Mouse (Mus musculus) induced T-regulatory cell, adult 2 months (primary cell): ENCODE results near the gene Tshz2.
"Not testable (repeated sequence)": the region's sequence is repeated elsewhere in the genome, so short reads cannot be mapped to it uniquely, and the experiment has no call there.

Experiments used
- DNase-seq: peaks from one replicate; pipeline ENCODE4 v3.0.0-alpha.2; 2012; ENCODE audit warnings: low read depth

The Tshz2 gene

GRCm38 (mm10) chr2:169812940-169813339, 180.1 kb downstream of the Tshz2 start:
- no peak for DNase-seq

- no peak for DNase-seq
These were observed 181.5 kb downstream of the Tshz2 start for GRCm38 (mm10) chr2:169814351-169814750.

- no peak for DNase-seq
These were observed 181.9 kb downstream of the Tshz2 start for GRCm38 (mm10) chr2:169814757-169815156.

DNA sequence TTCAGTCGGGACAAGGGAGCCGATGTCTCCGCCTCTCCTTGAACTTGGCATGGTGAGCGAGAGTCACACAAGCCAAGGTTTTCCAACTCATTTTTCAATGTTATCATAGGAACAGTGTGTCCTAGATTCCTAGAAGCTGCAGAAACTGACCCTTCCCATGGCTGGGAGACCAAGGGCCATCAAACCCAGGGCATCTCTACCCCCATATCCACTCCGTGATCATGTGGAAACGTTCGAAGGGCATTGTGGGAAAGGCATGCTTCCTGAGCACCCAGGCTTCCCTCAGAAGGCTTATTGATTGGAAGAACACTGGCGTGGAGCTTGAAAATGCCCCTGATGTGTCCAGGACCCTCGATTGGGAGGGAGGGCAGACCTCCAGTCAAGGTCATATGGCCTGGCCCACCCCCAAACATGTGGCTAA, 188.2 kb downstream of the Tshz2 start:
- DNase-seq: no peak

GRCm38 (mm10) chr2:169825908-169826307, 193.1 kb downstream of the Tshz2 start:
- no peak for DNase-seq

DNA sequence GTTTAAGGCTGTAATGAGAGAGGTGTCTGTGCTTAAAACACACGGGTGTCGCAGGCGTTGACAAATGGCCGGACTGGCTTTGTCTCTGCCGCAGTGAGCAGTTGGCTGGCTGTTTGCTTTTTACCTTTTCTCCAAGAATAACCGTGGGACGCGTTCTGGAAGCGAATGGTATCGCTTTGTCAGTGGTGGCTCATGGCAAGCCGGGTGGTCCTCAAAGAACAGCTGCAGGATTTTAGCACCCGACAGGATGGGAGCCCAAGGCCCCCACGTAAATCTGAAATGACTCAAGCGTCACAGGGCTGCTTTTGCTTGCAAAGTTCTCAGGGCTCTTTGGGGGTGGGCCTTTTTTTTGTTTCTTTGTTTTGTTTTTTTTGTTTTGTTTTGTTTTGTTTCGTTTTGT, 193.5 kb downstream of the Tshz2 start:
- no peak for DNase-seq

GRCm38 (mm10) chr2:169826833-169827232, 194.0 kb downstream of the Tshz2 start:
- DNase-seq: no peak

DNA sequence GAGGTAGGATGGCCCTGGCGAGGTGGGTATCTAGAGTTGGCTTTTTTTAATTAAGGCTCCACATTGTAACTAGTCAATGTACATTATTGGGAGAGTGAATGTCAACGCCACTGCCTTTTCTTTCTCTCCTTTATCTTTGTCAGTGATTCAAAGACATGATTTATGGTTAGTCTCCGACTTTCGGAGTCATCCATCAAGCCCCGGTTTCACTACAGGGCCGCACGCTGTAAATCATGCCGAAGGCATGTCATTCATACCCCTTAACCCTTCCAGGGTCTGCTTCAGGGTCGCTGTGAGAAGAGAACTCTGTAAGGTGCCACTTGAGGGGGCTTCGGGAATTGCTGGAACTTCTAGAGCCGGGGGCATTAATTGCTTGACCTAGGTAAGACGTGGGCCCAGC, 199.4 kb downstream of the Tshz2 start:
- DNase-seq: no peak

DNA sequence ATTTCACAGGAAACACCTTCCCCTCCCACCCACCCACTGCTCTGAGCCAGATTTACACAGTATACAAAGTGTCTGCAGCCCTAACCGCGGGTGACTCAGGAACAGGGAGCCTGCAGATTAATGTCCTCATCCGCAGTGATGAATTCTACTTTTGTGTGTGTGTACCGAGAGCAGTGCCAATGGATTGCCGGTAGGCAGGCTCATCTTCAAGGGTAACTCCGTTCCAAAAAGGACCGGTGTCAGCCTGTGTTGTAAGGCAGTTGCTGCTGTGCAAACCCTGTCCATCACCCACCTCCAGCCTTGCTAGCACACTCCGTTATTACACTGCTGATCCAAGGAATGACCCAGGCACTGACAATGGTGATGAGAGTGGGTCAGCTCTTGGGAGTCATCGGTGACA, 200.8 kb downstream of the Tshz2 start:
- no peak for DNase-seq

- DNase-seq: no peak
These were observed 201.8 kb downstream of the Tshz2 start for GRCm38 (mm10) chr2:169834602-169835001.

GRCm38 (mm10) chr2:169837031-169837605, 204.3 kb downstream of the Tshz2 start:
- no peak for DNase-seq

DNA sequence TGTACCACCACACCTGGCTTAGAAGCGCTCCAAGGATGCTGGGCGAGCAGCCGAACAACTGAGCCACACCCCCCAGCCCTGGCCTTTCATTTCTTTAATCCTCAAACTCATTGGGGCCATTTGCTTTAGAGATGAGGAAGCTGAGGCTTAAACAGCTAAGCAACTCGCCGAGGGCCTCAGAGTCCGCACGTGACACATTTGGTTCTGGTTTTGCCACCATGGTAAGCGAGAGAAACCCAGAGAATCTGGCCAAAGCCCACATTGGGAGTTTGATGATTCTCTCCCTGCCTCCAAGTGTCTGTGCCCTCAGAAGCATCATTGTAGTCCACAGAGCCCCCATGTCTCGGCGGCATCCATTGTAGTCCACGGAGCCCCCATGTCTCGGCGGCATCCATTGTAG, 205.7 kb downstream of the Tshz2 start:
- DNase-seq: no peak

DNA sequence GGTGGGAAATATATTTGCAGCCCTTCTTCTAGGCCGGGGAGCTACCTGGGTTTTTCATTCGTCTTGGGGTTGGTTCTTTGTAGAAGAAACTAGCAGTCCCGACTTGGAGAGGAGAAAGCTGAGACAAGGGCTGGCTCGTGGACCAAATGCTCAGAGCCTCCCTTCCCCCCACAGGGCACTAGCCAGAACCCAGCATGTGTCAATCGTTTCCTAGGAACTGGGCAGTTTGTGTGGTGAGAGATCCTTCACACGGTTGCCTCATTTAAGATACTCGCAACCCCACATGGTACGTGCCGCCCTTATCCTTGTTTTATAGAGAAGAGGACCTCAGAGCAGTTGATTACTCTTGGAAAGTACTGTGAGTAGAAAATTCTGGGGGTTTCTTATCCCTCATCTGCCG, 208.6 kb downstream of the Tshz2 start:
- DNase-seq: no peak

GRCm38 (mm10) chr2:169842494-169842893, 209.7 kb downstream of the Tshz2 start:
- no peak for DNase-seq

- no peak for DNase-seq
These were observed 210.7 kb downstream of the Tshz2 start for GRCm38 (mm10) chr2:169843553-169843952.

- peak; percentile 4 for DNase-seq
These were observed 216.3 kb downstream of the Tshz2 start for GRCm38 (mm10) chr2:169849077-169849476.

DNA sequence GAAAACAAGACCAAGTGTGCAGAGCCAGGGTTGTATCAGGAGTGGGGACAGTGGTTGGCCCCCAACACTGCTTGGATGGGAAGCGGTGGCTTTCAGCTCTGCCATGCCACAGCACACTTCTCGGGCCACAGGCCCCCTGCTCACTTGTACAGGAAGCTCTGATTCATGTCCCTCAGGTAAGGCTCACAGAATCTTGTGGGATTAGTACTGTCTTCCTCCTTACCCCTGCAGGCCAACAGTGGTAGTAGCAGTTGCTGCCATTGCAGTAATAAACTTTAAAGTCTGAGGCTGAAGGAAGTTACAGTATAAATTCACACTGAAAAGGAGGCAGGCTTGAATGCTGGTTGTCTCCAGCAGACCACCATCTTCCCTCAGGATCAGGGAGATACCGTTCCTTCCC, 216.7 kb downstream of the Tshz2 start:
- peak; percentile 3 for DNase-seq

GRCm38 (mm10) chr2:169851606-169852005, 218.8 kb downstream of the Tshz2 start:
- no peak for DNase-seq

DNA sequence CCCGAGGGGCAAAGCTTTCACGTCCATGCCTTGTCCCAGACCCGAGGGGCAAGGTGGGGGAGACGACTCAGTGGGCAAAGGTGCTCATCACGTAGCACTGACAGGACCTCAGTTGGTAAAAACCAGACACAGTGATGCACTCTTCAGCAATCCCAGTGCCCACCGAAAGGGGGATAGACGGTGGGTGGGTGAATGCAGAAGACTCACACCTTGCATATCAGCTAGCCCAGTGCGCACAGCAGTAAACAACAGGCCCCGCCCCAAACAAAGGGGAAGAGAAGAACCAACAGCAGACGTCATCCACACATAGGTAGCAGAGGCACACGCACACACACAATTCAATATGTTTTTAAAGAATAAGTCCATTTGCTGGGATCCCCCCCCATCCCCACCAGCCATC, 221.7 kb downstream of the Tshz2 start:
- DNase-seq: no peak

GRCm38 (mm10) chr2:169857041-169857440, 224.2 kb downstream of the Tshz2 start:
- not testable (repeated sequence) for DNase-seq

DNA sequence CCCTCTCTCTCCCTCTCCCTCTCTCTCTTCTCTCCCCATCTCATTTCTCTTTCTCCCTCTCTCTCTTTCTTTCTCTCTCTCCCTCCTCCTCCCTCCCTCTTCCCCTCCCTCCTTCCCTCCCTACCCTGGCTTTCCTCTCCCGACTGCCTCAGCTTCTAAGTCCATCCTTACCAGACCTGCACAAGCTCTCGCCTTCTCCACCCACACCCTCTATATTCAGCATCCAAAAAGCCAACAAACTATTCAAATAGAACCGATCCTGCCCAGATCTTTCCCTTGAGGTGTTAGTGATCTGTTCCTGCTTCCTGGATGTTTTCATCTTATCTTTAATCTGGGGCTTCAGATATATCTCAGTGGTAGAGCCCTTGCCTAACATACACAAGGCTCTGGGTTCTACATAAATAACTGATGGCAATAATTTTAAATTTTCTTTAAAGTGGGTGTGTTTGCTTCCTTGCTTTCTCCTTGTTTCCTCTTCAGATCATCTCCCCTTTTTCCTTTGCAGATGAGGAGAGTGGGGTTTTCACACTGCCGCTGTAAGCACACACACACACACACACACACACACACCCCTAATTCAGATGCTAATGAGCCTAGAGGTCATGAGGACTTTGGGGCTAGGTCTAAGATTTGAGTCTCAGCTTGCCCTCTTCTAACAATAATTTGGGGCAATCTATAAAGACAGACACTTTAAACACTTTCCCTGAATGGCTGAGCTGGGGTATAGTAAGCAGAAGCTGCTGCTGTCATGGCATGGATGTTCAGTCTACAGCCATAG, 226.5 kb downstream of the Tshz2 start:
- no peak for DNase-seq

GRCm38 (mm10) chr2:169860895-169861294, 228.1 kb downstream of the Tshz2 start:
- no peak for DNase-seq

- no peak for DNase-seq
These were observed 229.9 kb downstream of the Tshz2 start for GRCm38 (mm10) chr2:169862701-169863100.

DNA sequence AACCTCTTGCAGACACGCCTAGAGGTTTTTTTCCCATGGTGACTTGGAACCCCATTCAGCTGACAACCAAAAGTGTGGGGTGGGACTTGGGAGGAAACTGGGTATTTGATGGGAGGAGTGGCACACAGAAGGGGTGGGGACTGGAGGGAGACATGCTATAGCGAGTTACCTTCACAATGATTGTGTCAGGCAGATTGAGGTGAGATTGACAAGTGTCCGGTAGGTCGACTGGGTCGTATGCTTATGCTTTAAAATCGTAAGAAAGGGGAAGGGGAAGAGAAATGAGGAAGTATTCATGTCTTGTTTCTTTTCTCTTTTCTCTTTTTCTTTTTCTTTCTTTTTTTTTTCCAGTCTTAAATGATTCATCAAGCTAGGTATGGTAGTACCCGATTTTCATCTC, 236.7 kb downstream of the Tshz2 start:
- DNase-seq: no peak
